Comparison of ENCODE assay signal across 9 mouse cellular contexts in genomic region chr12:5373641-5374195, GRCm38 (mm10). TPM values are rescaled to one million over a fixed set of nuclear protein-coding genes. Genes with fewer than 3 reads are reported as not detected.
DNase-seq lines count a peak whose midpoint lies in the region; ATAC-seq and TF ChIP-seq lines count a peak whose summit lies in the region.
"Had no signal": no experiment of that assay in that cellular context is flagged by ENCODE, and none has a peak within 500 bp of the region (broad histone marks: within the 10 kb centered on the region; RNA-seq: fewer than 3 reads in every experiment).

No protein-coding gene starts in this region.

- no peaks in the 10 kb centered on the region for H3K36me3 ChIP-seq in kidney, adult 2 months (ENCODE audit: control insufficient read depth, insufficient read depth, low read length)
- H3K36me3 ChIP-seq in forebrain, embryonic 12.5 days (replicated peaks) = no peaks in the 10 kb centered on the region
- H3K36me3 ChIP-seq in neural tube, embryonic 15.5 days = no peaks in the 10 kb centered on the region

- under 1% methylated on average over 42 of the region's 42 CpGs for WGBS in kidney, adult 2 months
- under 1% methylated on average over 39 of the region's 42 CpGs for WGBS in forebrain, embryonic 12.5 days
- under 1% methylated on average over 42 of the region's 42 CpGs for WGBS in neural tube, embryonic 15.5 days

- H3K4me1 ChIP-seq in kidney, adult 2 months (ENCODE audit: control insufficient read depth, insufficient read depth, low read length) = 0 out of 2 replicates have a peak, but pooled peaks cover 2% of the 10 kb centered on the region
- H3K4me1 ChIP-seq in forebrain, embryonic 12.5 days = peaks cover 20% of the 10 kb centered on the region
- peaks cover 39% of the 10 kb centered on the region for H3K4me1 ChIP-seq in neural tube, embryonic 15.5 days

- no peak for TF ChIP-seq POLR2A in kidney, adult 2 months (IDR thresholded peaks at IDR 0.05; ENCODE audit: low read depth, low read length)

- no peak for ATAC-seq in forebrain, embryonic 12.5 days (ENCODE audit: low FRiP score)
- no peak for ATAC-seq in neural tube, embryonic 15.5 days (ENCODE audit: low FRiP score)

- peak; percentile 14 for DNase-seq in kidney, adult 2 months
- no peak for DNase-seq in kidney, adult 11 months
- DNase-seq in adrenal gland, postnatal 10 days = peak; percentile 39
- DNase-seq in heart, postnatal 25 days (ENCODE audit: low spot score) = peak; percentile 5
- peak; percentile 5 for DNase-seq in liver
- DNase-seq in thymus, postnatal 36 days = no peak

- peak overlapping the region; percentile 52 for H3K4me3 ChIP-seq in kidney, adult 2 months (ENCODE audit: insufficient read depth, low read depth, low read length)
- peak overlapping the region; percentile 81 for H3K4me3 ChIP-seq in forebrain, embryonic 12.5 days (replicated peaks)
- H3K4me3 ChIP-seq in neural tube, embryonic 15.5 days (replicated peaks) = peak overlapping the region; percentile 90

- no peaks in the 10 kb centered on the region for H3K9me3 ChIP-seq in forebrain, embryonic 12.5 days
- no peaks in the 10 kb centered on the region for H3K9me3 ChIP-seq in neural tube, embryonic 15.5 days (replicated peaks)

- H3K9ac ChIP-seq in forebrain, embryonic 12.5 days = peak overlapping the region; percentile 89
- peak overlapping the region; percentile 79 for H3K9ac ChIP-seq in neural tube, embryonic 15.5 days (replicated peaks)

- H3K27ac ChIP-seq in kidney, adult 2 months (ENCODE audit: insufficient read depth, low read depth, low read length) = no peak overlapping the region
- 0 out of 2 replicates have a peak overlapping the region, but pooled peaks have one; percentile 31 for H3K27ac ChIP-seq in forebrain, embryonic 12.5 days
- H3K27ac ChIP-seq in neural tube, embryonic 15.5 days (replicated peaks) = peak overlapping the region; percentile 94

- H3K4me2 ChIP-seq in forebrain, embryonic 12.5 days = peak overlapping the region; percentile 98
- peak overlapping the region; percentile 85 for H3K4me2 ChIP-seq in neural tube, embryonic 15.5 days

- TF ChIP-seq CTCF in kidney, adult 2 months (conservative IDR thresholded peaks at IDR 0.05; ENCODE audit: insufficient read depth, insufficient read length, low read depth, low read length) = no peak

- intact Hi-C loops in heart, postnatal 25 days (cut with DNase I) = loop anchor here (10.0 kb wide), 1 partner anchor 229 kb away; no protein-coding TSS in a partner anchor

- 0 out of 2 replicates have a peak, but pooled peaks cover 1% of the 10 kb centered on the region for H3K27me3 ChIP-seq in kidney, adult 2 months (replicated peaks; ENCODE audit: control insufficient read depth, insufficient read depth, low read length)
- peaks cover 18% of the 10 kb centered on the region for H3K27me3 ChIP-seq in forebrain, embryonic 12.5 days
- no peaks in the 10 kb centered on the region for H3K27me3 ChIP-seq in neural tube, embryonic 15.5 days (replicated peaks)
- H3K27me3 ChIP-seq: CH12.LX had no signal

RNA-seq across cellular contexts. Expression of gene Klhl29, which starts 1.8 kb away (rescaled TPM):
- polyA plus RNA-seq in kidney, adult 2 months (2012; rRNA removed) = 2.4 and 3.1 TPM in 2 replicates
- total RNA-seq in adrenal gland, postnatal 10 days (2021) = 1 to 10 TPM; 7.3 to 9.2 TPM
- 3.4 TPM in 2 replicates for polyA plus RNA-seq in forebrain, embryonic 12.5 days (2016; fragmentation: Nextera tagmentation; extraction: Ambion mirVana)
- under 1 TPM; 0.39 to 0.42 TPM for total RNA-seq in heart, postnatal 25 days (2021)
- 2.8 and 3.9 TPM in 2 replicates for polyA plus RNA-seq in neural tube, embryonic 15.5 days (2015; fragmentation: Nextera tagmentation; extraction: Ambion mirVana)

Comparison
In these comparisons a context has a peak if more than half of its experiments do, and no peak if none do; other contexts are left out.
1. DNase-seq: peak in kidney, adult 2 months (single experiment), adrenal gland, postnatal 10 days (single experiment), heart, postnatal 25 days (single experiment) and liver (single experiment); none in kidney, adult 11 months (single experiment) and thymus, postnatal 36 days (0 of 2).
2. Peak in every context shown above with its lines, with median percentiles within 50 percentile points of each other: H3K4me3 ChIP-seq.